Mouse (Mus musculus): Measurements from ENCODE around the gene Gas2. TPM values are rescaled to one million over a fixed set of nuclear protein-coding genes. Genes with fewer than 3 reads are reported as not detected.
A peak's percentile ranks its signal among the peaks of the same experiment; 100 is the strongest.

The Gas2 gene
- total RNA-seq, 2 experiments from 2014 or later, result 3.7 to 4.2 TPM

GRCm38 (mm10) chr7:51885345-51885744, 23.5 kb downstream of the Gas2 start:
- DNase-seq, result no peak

- DNase-seq, result no peak
Measured at GRCm38 (mm10) chr7:51887678-51888567, 26.1 kb downstream of the Gas2 start.

GRCm38 (mm10) chr7:51889601-51890000, 27.8 kb downstream of the Gas2 start:
- no peak for DNase-seq

GRCm38 (mm10) chr7:51892224-51892965, 30.6 kb downstream of the Gas2 start:
- no peak for DNase-seq

- no peak for DNase-seq
Measured at GRCm38 (mm10) chr7:51893008-51893407, 31.2 kb downstream of the Gas2 start.

GRCm38 (mm10) chr7:51894133-51894801, 32.5 kb downstream of the Gas2 start:
- DNase-seq, result no peak

GRCm38 (mm10) chr7:51894939-51895338, 33.1 kb downstream of the Gas2 start:
- no peak for DNase-seq

- no peak for DNase-seq
Measured at GRCm38 (mm10) chr7:51899066-51899465, 37.3 kb downstream of the Gas2 start.

GRCm38 (mm10) chr7:51913292-51914050, 51.7 kb downstream of the Gas2 start:
- DNase-seq, result peak; percentile 44 to 53

GRCm38 (mm10) chr7:51914132-51914531, 52.3 kb downstream of the Gas2 start:
- DNase-seq, result peak in 1 of 2 experiments; percentile 7

GRCm38 (mm10) chr7:51928761-51929519, 67.1 kb downstream of the Gas2 start:
- DNase-seq, result peak in 1 of 2 experiments; percentile 6

GRCm38 (mm10) chr7:51931217-51931616, 69.4 kb downstream of the Gas2 start:
- no peak for DNase-seq

GRCm38 (mm10) chr7:51937337-51937736, 75.5 kb downstream of the Gas2 start:
- no peak for DNase-seq

- DNase-seq, result no peak
Measured at GRCm38 (mm10) chr7:51940461-51940860, 78.6 kb downstream of the Gas2 start.

- no peak for DNase-seq
Measured at GRCm38 (mm10) chr7:51955424-51956041, 93.7 kb downstream of the Gas2 start.

- no peak for DNase-seq
Measured at GRCm38 (mm10) chr7:51957766-51958165, 96.0 kb downstream of the Gas2 start.

GRCm38 (mm10) chr7:51960698-51961374, 99.0 kb downstream of the Gas2 start:
- no peak for DNase-seq

- DNase-seq, result no peak
Measured at GRCm38 (mm10) chr7:51962219-51962952, 100.6 kb downstream of the Gas2 start.

GRCm38 (mm10) chr7:51964681-51965080, 102.9 kb downstream of the Gas2 start:
- DNase-seq, result no peak
